In genomic region chr11:74668466-74668865, GRCm38 (mm10) we compare ENCODE assay signal across 24 mouse cellular contexts. TPM values are rescaled to one million over a fixed set of nuclear protein-coding genes. Genes with fewer than 3 reads are reported as not detected.
"Had no signal": no experiment of that assay in that cellular context is flagged by ENCODE, and none has a peak within 500 bp of the region (broad histone marks: within the 10 kb centered on the region; RNA-seq: fewer than 3 reads in every experiment).

No protein-coding gene starts in this region.

- DNase-seq: gastrocnemius, adult 2 months; gastrocnemius, postnatal 10 days; gastrocnemius, postnatal 25 days; heart, adult 2 months; heart, postnatal 14 days; heart, postnatal 4 days; kidney, adult 8-10 months; kidney, postnatal 10 days; kidney, postnatal 4 days; liver had no signal

- H3K4me1 ChIP-seq: heart, embryonic 13.5 days; heart, embryonic 15.5 days; hindbrain, embryonic 10.5 days; hindbrain, embryonic 12.5 days; intestine, embryonic 15.5 days; limb, embryonic 10.5 days; limb, embryonic 12.5 days had no signal

- H3K9me3 ChIP-seq: heart, embryonic 13.5 days; heart, embryonic 15.5 days; hindbrain, embryonic 10.5 days; hindbrain, embryonic 12.5 days; intestine, embryonic 15.5 days; limb, embryonic 10.5 days; limb, embryonic 12.5 days had no signal

- H3K4me2 ChIP-seq: heart, embryonic 13.5 days; heart, embryonic 15.5 days; hindbrain, embryonic 12.5 days; hindbrain, embryonic 14.5 days; intestine, embryonic 15.5 days; limb, embryonic 12.5 days; liver, embryonic 11.5 days had no signal

- ATAC-seq: hindbrain, embryonic 16.5 days; inflammation-experienced regulatory T-cells, adult 6 months; intestine, embryonic 15.5 days; intestine, postnatal 0 days had no signal

- H3K27ac ChIP-seq: gastrocnemius, adult 2 months; heart, adult 2 months; heart, embryonic 13.5 days; heart, embryonic 15.5 days; hindbrain, embryonic 10.5 days; hindbrain, embryonic 12.5 days; hindbrain, embryonic 14.5 days; intestine, embryonic 15.5 days; layer of hippocampus, adult 2 months; left cerebral cortex, adult 2 months; limb, embryonic 10.5 days; limb, embryonic 12.5 days had no signal

- H3K27me3 ChIP-seq: heart, embryonic 13.5 days; heart, embryonic 15.5 days; hindbrain, embryonic 12.5 days; intestine, embryonic 15.5 days; limb, embryonic 12.5 days had no signal

- H3K9ac ChIP-seq: heart, embryonic 13.5 days; heart, embryonic 15.5 days; hindbrain, embryonic 12.5 days; hindbrain, embryonic 14.5 days; intestine, embryonic 15.5 days; limb, embryonic 12.5 days had no signal

- H3K4me3 ChIP-seq: gastrocnemius, adult 2 months; heart, adult 2 months; heart, embryonic 13.5 days; heart, embryonic 15.5 days; hindbrain, embryonic 10.5 days; hindbrain, embryonic 12.5 days; intestine, embryonic 15.5 days; layer of hippocampus, adult 2 months; left cerebral cortex, adult 2 months; limb, embryonic 10.5 days; limb, embryonic 12.5 days had no signal

RNA-seq across cellular contexts. Expression of gene Ccdc92b, which starts 49.1 kb away (rescaled TPM):
- polyA plus RNA-seq: inflammation-experienced regulatory T-cells, adult 6 months had no signal
